Mouse (Mus musculus): ENCODE results near the gene Cox14. TPM values are rescaled to one million over a fixed set of nuclear protein-coding genes. Genes with fewer than 3 reads are reported as not detected.
"Not testable (repeated sequence)": the region's sequence is repeated elsewhere in the genome, so short reads cannot be mapped to it uniquely, and the experiment has no call there.

Gene Cox14
- polyA plus RNA-seq, 1 experiment from 2014 or later, result 71.0 TPM

GRCm38 (mm10) chr15:99697309-99697708 lies 28.1 kb upstream of the Cox14 start:
- Histone ChIP-seq H3K4me1 (ENCODE audit: control insufficient read depth, low read depth, low read length) (peaks cover 15% of the 10 kb centered on the region), H3K9me3 (replicated peaks; ENCODE audit: control insufficient read depth, low read length) (no peaks in the 10 kb centered on the region), H3K36me3 (ENCODE audit: control insufficient read depth, insufficient read depth) (no peaks in the 10 kb centered on the region), H3K4me2 (ENCODE audit: low read depth, low read length) (no peak overlapping the region), H3K4me3 (ENCODE audit: low read depth, low read length) (no peak overlapping the region), H3K27ac (ENCODE audit: low read length) (no peak overlapping the region), H3K9ac (ENCODE audit: low read depth, low read length) (no peak overlapping the region), H3K27me3 (ENCODE audit: control insufficient read depth, insufficient read depth, low read depth, low read length) (no peaks in the 10 kb centered on the region; the same call in none of the 2 replicates)
- 31% methylated on average over 2 of the region's 2 CpGs for WGBS (ENCODE audit: insufficient replicate concordance)
- ATAC-seq (ENCODE audit: low read depth), result no peak

DNA sequence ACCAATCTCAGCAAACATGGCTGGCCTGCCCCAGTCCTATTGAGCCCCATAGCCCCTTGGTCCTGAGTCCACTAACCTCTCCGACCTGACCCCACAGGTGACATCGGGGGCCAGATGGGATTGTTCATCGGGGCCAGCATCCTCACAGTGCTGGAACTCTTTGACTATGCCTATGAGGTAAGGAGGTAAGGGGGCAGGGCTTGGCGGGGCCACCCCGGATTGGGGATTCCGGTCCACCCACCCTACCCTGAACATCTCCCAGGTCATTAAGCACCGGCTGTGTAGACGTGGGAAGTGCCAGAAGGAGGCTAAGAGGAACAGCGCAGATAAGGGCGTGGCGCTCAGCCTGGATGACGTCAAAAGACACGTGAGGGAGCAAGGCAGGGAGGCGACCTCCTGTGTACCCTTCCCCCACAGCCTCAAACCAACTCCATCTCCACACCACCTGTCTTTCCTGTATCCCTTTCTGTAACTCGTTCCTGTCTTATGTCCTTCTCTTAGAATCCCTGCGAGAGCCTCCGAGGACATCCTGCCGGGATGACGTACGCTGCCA lies 26.8 kb upstream of the Cox14 start:
- H3K9ac ChIP-seq (ENCODE audit: low read depth, low read length), result no peak overlapping the region
- H3K27ac ChIP-seq (ENCODE audit: low read length), result no peak overlapping the region
- H3K27me3 ChIP-seq (ENCODE audit: control insufficient read depth, insufficient read depth, low read depth, low read length), result no peaks in the 10 kb centered on the region; the same call in none of the 2 replicates
- H3K4me3 ChIP-seq (ENCODE audit: low read depth, low read length), result no peak overlapping the region
- no peak for ATAC-seq (ENCODE audit: low read depth)
- H3K36me3 ChIP-seq (ENCODE audit: control insufficient read depth, insufficient read depth), result no peaks in the 10 kb centered on the region
- 31% methylated on average over 20 of the region's 20 CpGs for WGBS (ENCODE audit: insufficient replicate concordance)
- peaks cover 23% of the 10 kb centered on the region for H3K4me1 ChIP-seq (ENCODE audit: control insufficient read depth, low read depth, low read length)
- H3K4me2 ChIP-seq (ENCODE audit: low read depth, low read length), result no peak overlapping the region
- H3K9me3 ChIP-seq (replicated peaks; ENCODE audit: control insufficient read depth, low read length), result no peaks in the 10 kb centered on the region

GRCm38 (mm10) chr15:99699715-99700114 lies 25.7 kb upstream of the Cox14 start:
- Histone ChIP-seq H3K4me3 (ENCODE audit: low read depth, low read length) (no peak overlapping the region), H3K9me3 (replicated peaks; ENCODE audit: control insufficient read depth, low read length) (no peaks in the 10 kb centered on the region), H3K27me3 (ENCODE audit: control insufficient read depth, insufficient read depth, low read depth, low read length) (no peaks in the 10 kb centered on the region; the same call in none of the 2 replicates), H3K9ac (ENCODE audit: low read depth, low read length) (no peak overlapping the region), H3K36me3 (ENCODE audit: control insufficient read depth, insufficient read depth) (no peaks in the 10 kb centered on the region), H3K27ac (ENCODE audit: low read length) (no peak overlapping the region), H3K4me1 (ENCODE audit: control insufficient read depth, low read depth, low read length) (peaks cover 30% of the 10 kb centered on the region), H3K4me2 (ENCODE audit: low read depth, low read length) (no peak overlapping the region)
- no peak for ATAC-seq (ENCODE audit: low read depth)
- WGBS (ENCODE audit: insufficient replicate concordance), result 84% methylated on average over 10 of the region's 10 CpGs

GRCm38 (mm10) chr15:99700219-99701106 lies 25.0 kb upstream of the Cox14 start:
- Histone ChIP-seq H3K9me3 (replicated peaks; ENCODE audit: control insufficient read depth, low read length) (no peaks in the 10 kb centered on the region), H3K4me3 (ENCODE audit: low read depth, low read length) (no peak overlapping the region), H3K27me3 (ENCODE audit: control insufficient read depth, insufficient read depth, low read depth, low read length) (no peaks in the 10 kb centered on the region; the same call in none of the 2 replicates), H3K9ac (ENCODE audit: low read depth, low read length) (no peak overlapping the region), H3K4me1 (ENCODE audit: control insufficient read depth, low read depth, low read length) (peaks cover 31% of the 10 kb centered on the region), H3K27ac (ENCODE audit: low read length) (no peak overlapping the region; the same call in 1 of the 2 replicates), H3K36me3 (ENCODE audit: control insufficient read depth, insufficient read depth) (no peaks in the 10 kb centered on the region), H3K4me2 (ENCODE audit: low read depth, low read length) (no peak overlapping the region)
- ATAC-seq (ENCODE audit: low read depth), result no peak
- 70% methylated on average over 18 of the region's 18 CpGs for WGBS (ENCODE audit: insufficient replicate concordance)

GRCm38 (mm10) chr15:99701640-99701998 lies 23.8 kb upstream of the Cox14 start:
- not testable (repeated sequence) for H3K9me3 ChIP-seq (replicated peaks; ENCODE audit: control insufficient read depth, low read length); H3K27ac ChIP-seq (ENCODE audit: low read length); ATAC-seq (ENCODE audit: low read depth); H3K9ac ChIP-seq (ENCODE audit: low read depth, low read length); H3K27me3 ChIP-seq (ENCODE audit: control insufficient read depth, insufficient read depth, low read depth, low read length); H3K36me3 ChIP-seq (ENCODE audit: control insufficient read depth, insufficient read depth)
- H3K4me1 ChIP-seq (ENCODE audit: control insufficient read depth, low read depth, low read length), result peaks cover 31% of the 10 kb centered on the region
- WGBS (ENCODE audit: insufficient replicate concordance), result 34% methylated on average over 16 of the region's 16 CpGs
- peak overlapping the region; percentile 92 for H3K4me3 ChIP-seq (ENCODE audit: low read depth, low read length)
- peak overlapping the region; percentile 67 for H3K4me2 ChIP-seq (ENCODE audit: low read depth, low read length)

- WGBS (ENCODE audit: insufficient replicate concordance), result under 1% methylated on average over 58 of the region's 71 CpGs
- Histone ChIP-seq H3K4me1 (ENCODE audit: control insufficient read depth, low read depth, low read length) (peaks cover 31% of the 10 kb centered on the region), H3K27me3 (ENCODE audit: control insufficient read depth, insufficient read depth, low read depth, low read length) (no peaks in the 10 kb centered on the region), H3K27ac (ENCODE audit: low read length) (peak within 1 kb of the TSS; percentile 94), H3K9ac (ENCODE audit: low read depth, low read length) (peak within 1 kb of the TSS; percentile 93), H3K4me3 (ENCODE audit: low read depth, low read length) (peak within 1 kb of the TSS; percentile 92), H3K9me3 (replicated peaks; ENCODE audit: control insufficient read depth, low read length) (no peaks in the 10 kb centered on the region), H3K36me3 (ENCODE audit: control insufficient read depth, insufficient read depth) (peaks cover under 1% of the 10 kb centered on the region; the same call in 1 of the 2 replicates), H3K4me2 (ENCODE audit: low read depth, low read length) (peak within 1 kb of the TSS; percentile 67)
- peak; percentile 90 for ATAC-seq (ENCODE audit: low read depth)
These were observed 23.2 kb upstream of the Cox14 start, which contains the start of gene Smarcd1 for GRCm38 (mm10) chr15:99701999-99702900. Smarcd1 (plus strand) TSS chr15:99702129.

GRCm38 (mm10) chr15:99703104-99703503 lies 22.3 kb upstream of the Cox14 start:
- peak overlapping the region; percentile 17; the same call in 1 of the 2 replicates for H3K27ac ChIP-seq (ENCODE audit: low read length)
- no peak for ATAC-seq (ENCODE audit: low read depth)
- H3K9ac ChIP-seq (ENCODE audit: low read depth, low read length), result no peak overlapping the region
- no peaks in the 10 kb centered on the region for H3K9me3 ChIP-seq (replicated peaks; ENCODE audit: control insufficient read depth, low read length)
- H3K4me1 ChIP-seq (ENCODE audit: control insufficient read depth, low read depth, low read length), result peaks cover 31% of the 10 kb centered on the region
- H3K27me3 ChIP-seq (ENCODE audit: control insufficient read depth, insufficient read depth, low read depth, low read length), result no peaks in the 10 kb centered on the region
- 74% methylated on average over 9 of the region's 9 CpGs for WGBS (ENCODE audit: insufficient replicate concordance)
- peak overlapping the region; percentile 92; the same call in 1 of the 2 replicates for H3K4me3 ChIP-seq (ENCODE audit: low read depth, low read length)
- peaks cover 7% of the 10 kb centered on the region; the same call in 1 of the 2 replicates for H3K36me3 ChIP-seq (ENCODE audit: control insufficient read depth, insufficient read depth)
- peak overlapping the region; percentile 67; the same call in 1 of the 2 replicates for H3K4me2 ChIP-seq (ENCODE audit: low read depth, low read length)

DNA sequence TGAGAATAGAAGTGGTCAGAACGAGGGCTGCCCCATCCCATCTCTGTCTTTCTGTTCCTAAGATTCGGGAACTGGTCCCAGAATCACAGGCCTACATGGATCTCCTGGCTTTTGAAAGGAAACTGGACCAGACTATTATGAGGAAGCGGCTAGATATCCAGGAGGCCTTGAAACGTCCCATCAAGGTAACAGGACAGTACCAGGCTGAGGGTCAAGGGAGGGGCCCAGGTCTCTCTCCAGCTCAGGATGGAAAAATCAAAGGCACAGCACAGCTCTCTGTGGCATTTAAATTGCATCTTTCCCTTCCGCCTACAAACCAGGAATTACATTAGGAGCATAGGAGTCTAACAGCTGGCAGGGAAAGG lies 21.8 kb upstream of the Cox14 start:
- Histone ChIP-seq H3K9me3 (replicated peaks; ENCODE audit: control insufficient read depth, low read length) (no peaks in the 10 kb centered on the region), H3K4me1 (ENCODE audit: control insufficient read depth, low read depth, low read length) (peaks cover 31% of the 10 kb centered on the region), H3K4me3 (ENCODE audit: low read depth, low read length) (no peak overlapping the region), H3K36me3 (ENCODE audit: control insufficient read depth, insufficient read depth) (peaks cover 7% of the 10 kb centered on the region; the same call in 1 of the 2 replicates), H3K27me3 (ENCODE audit: control insufficient read depth, insufficient read depth, low read depth, low read length) (no peaks in the 10 kb centered on the region), H3K9ac (ENCODE audit: low read depth, low read length) (no peak overlapping the region), H3K27ac (ENCODE audit: low read length) (no peak overlapping the region), H3K4me2 (ENCODE audit: low read depth, low read length) (no peak overlapping the region)
- no peak for ATAC-seq (ENCODE audit: low read depth)
- 78% methylated on average over 5 of the region's 5 CpGs for WGBS (ENCODE audit: insufficient replicate concordance)

All from liver, embryonic 16.5 days (tissue).